Mouse (Mus musculus) natural killer cell, adult 2 months (primary cell): ENCODE measurements around the gene Vmn1r31.

ENCODE experiments used
- DNase-seq, 2 experiments: peaks; one replicate each; pipeline ENCODE4 v3.0.0; 2022; ENCODE audit warnings: low spot score in 2 of 2

Gene Vmn1r31

DNA sequence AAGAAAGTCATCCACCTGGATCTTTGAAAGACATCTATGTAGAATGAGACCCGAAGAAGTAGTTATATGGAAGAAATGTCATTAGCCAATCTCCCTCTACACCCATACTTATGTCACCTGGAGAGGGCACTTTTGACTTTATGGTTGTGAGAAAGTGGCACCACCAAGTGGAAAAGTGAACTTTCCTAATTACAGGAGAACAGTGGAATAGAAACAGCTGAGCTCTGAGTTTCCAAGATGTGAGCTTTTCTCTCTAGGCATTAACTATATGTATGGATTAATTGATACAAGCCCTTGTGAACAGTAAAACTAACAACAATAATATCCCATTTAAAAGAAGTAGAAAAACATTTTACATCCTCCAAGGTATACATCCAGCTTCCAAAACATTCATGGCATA is at the start of gene Vmn1r31:
Gene Vmn1r31 (minus strand): TSS at position 101 of the 400 bp plus-strand sequence.
- no peak for DNase-seq

DNA sequence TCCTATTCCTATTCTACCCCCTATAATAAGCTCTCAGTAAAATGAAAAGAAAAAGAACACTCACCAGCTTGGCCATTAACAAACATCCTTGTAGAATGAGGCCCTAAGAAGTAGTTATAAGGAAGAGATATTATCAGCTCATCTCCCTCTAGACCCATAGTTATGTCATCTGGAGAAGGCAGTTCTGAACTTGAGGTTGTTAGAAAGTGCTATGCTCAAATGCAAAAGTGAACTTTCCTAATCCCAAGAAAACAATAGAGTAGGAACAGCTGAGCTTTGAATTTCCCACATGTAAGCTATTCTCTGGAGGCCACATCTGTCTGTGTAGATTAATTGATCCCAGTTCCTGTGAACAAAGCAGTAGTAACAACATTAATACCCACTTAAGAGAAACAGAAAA is 31.8 kb downstream of the Vmn1r31 start, which contains the start of gene Vmn1r30:
Gene Vmn1r30 (minus strand): TSS at position 101 of the 400 bp plus-strand sequence.
- no peak for DNase-seq
